Mouse (Mus musculus) cerebellum, adult 2 months (tissue): Measurements from ENCODE around the gene Cxcr2. TPM values are rescaled to one million over a fixed set of nuclear protein-coding genes. Genes with fewer than 3 reads are reported as not detected.
A peak's percentile ranks its signal among the peaks of the same experiment; 100 is the strongest.
"Not testable (repeated sequence)": the region's sequence is repeated elsewhere in the genome, so short reads cannot be mapped to it uniquely, and the experiment has no call there.

Experiments
- DNase-seq, 2 experiments: peaks; one replicate each; pipeline ENCODE4 v3.0.0; 2021
- H3K27ac ChIP-seq: fragments of 200-500 bp; 2 replicates; pipeline ENCODE4 v1.5.1; 2012; ENCODE audit warnings: low read length, control low read depth, inconsistent platforms; ENCODE audit not compliant: insufficient read depth
- H3K27me3 ChIP-seq: fragments of 200-500 bp; 2 replicates; pipeline ENCODE4 v1.6.1; 2012; ENCODE audit warnings: inconsistent platforms, mild to moderate bottlenecking, low read length, moderate library complexity; ENCODE audit not compliant: control insufficient read depth, insufficient read depth
- H3K4me1 ChIP-seq: fragments of 200-500 bp; 2 replicates; pipeline ENCODE4 v1.6.1; 2011; ENCODE audit warnings: low read length; ENCODE audit not compliant: control insufficient read depth, insufficient read depth
- H3K4me3 ChIP-seq: fragments of 200-500 bp; replicated peaks from 2 replicates; pipeline ENCODE3; 2011; ENCODE audit warnings: mild to moderate bottlenecking, low read depth, low read length, control low read depth; ENCODE audit not compliant: insufficient read depth
- CTCF ChIP-seq: fragments of 200-500 bp; IDR thresholded peaks from 2 replicates; pipeline ENCODE4 v1.5.1; 2011; ENCODE audit warnings: low read depth, mild to moderate bottlenecking, control low read depth, low read length, moderate library complexity, borderline replicate concordance; ENCODE audit not compliant: insufficient read depth
- POLR2A ChIP-seq: fragments of 200-500 bp; IDR thresholded peaks from 2 replicates; pipeline ENCODE4 v1.6.1; 2011; ENCODE audit warnings: low read length, control low read depth, borderline replicate concordance; ENCODE audit not compliant: insufficient read depth
- WGBS: fragments of 180-500 bp; shearing (Covaris S2); methylation state at CpG from one replicate; pipeline ENCODE4 v1.1.7; 2018; 5-methylcytosine and 5-hydroxymethylcytosine counted together
- polyA plus RNA-seq: library from polyadenylated mRNA; depleted of rRNA; stranded (reverse); fragments of >200 nt; gene quantifications from 2 replicates; pipeline ENCODE4 v1.2.3, GENCODE M21; 2012

Cxcr2 gene
- polyA plus RNA-seq, 1 experiment: 0.15 TPM

- Histone ChIP-seq H3K27ac (no peak overlapping the region), H3K4me3 (no peak overlapping the region), H3K4me1 (no peaks in the 10 kb centered on the region), H3K27me3 (no peaks in the 10 kb centered on the region)
- 66% methylated on average over 3 of the region's 3 CpGs for WGBS
- DNase-seq: no peak
- TF ChIP-seq CTCF: no peak
- no peak for TF ChIP-seq POLR2A
Observed at GRCm38 (mm10) chr1:74150101-74150500, 3.7 kb upstream of the Cxcr2 start.

- 79% methylated on average over 3 of the region's 3 CpGs for WGBS
- no peak for TF ChIP-seq CTCF
- no peak for TF ChIP-seq POLR2A
- Histone ChIP-seq H3K4me1 (no peaks in the 10 kb centered on the region), H3K27me3 (no peaks in the 10 kb centered on the region), H3K27ac (no peak overlapping the region), H3K4me3 (no peak overlapping the region)
- DNase-seq: no peak
Observed at GRCm38 (mm10) chr1:74151091-74151490, 2.7 kb upstream of the Cxcr2 start.

GRCm38 (mm10) chr1:74155435-74156012, 1.7 kb downstream of the Cxcr2 start:
- no peak overlapping the region for H3K4me3 ChIP-seq
- TF ChIP-seq POLR2A: no peak
- no peak for TF ChIP-seq CTCF
- H3K27ac ChIP-seq: no peak overlapping the region
- DNase-seq: no peak
- H3K27me3 ChIP-seq: no peaks in the 10 kb centered on the region
- H3K4me1 ChIP-seq: no peaks in the 10 kb centered on the region
- 91% methylated on average over 6 of the region's 6 CpGs for WGBS

- 83% methylated on average over 14 of the region's 14 CpGs for WGBS
- Histone ChIP-seq H3K4me3 (no peak overlapping the region), H3K27me3 (no peaks in the 10 kb centered on the region), H3K27ac (no peak overlapping the region), H3K4me1 (no peaks in the 10 kb centered on the region)
- TF ChIP-seq CTCF (no peak), POLR2A (no peak)
- no peak for DNase-seq
Observed at GRCm38 (mm10) chr1:74156381-74156910, 2.7 kb downstream of the Cxcr2 start.

GRCm38 (mm10) chr1:74159613-74160012, 5.8 kb downstream of the Cxcr2 start:
- not testable (repeated sequence) for H3K27me3 ChIP-seq, H3K27ac ChIP-seq, H3K4me3 ChIP-seq, DNase-seq, H3K4me1 ChIP-seq
- WGBS: 82% methylated on average over 5 of the region's 5 CpGs

GRCm38 (mm10) chr1:74160036-74160435, 6.2 kb downstream of the Cxcr2 start:
- H3K27me3 ChIP-seq: no peaks in the 10 kb centered on the region
- no peak overlapping the region for H3K27ac ChIP-seq
- H3K4me3 ChIP-seq: no peak overlapping the region
- DNase-seq: no peak
- 76% methylated on average over 2 of the region's 2 CpGs for WGBS
- H3K4me1 ChIP-seq: no peaks in the 10 kb centered on the region
- TF ChIP-seq POLR2A: no peak
- no peak for TF ChIP-seq CTCF

- no peak overlapping the region for H3K4me3 ChIP-seq
- 44% methylated on average over 5 of the region's 5 CpGs for WGBS
- TF ChIP-seq CTCF (no peak), POLR2A (no peak)
- no peaks in the 10 kb centered on the region for H3K27me3 ChIP-seq
- no peak overlapping the region for H3K27ac ChIP-seq
- DNase-seq: peak; percentile 11 to 16
- H3K4me1 ChIP-seq: no peaks in the 10 kb centered on the region
Observed at GRCm38 (mm10) chr1:74167136-74167535, 13.3 kb downstream of the Cxcr2 start.

GRCm38 (mm10) chr1:74169721-74170120, 15.9 kb downstream of the Cxcr2 start:
- Histone ChIP-seq H3K27ac (no peak overlapping the region), H3K4me3 (no peak overlapping the region), H3K4me1 (no peaks in the 10 kb centered on the region), H3K27me3 (no peaks in the 10 kb centered on the region)
- no peak for DNase-seq
- 95% methylated on average over 3 of the region's 3 CpGs for WGBS
- no peak for TF ChIP-seq POLR2A
- TF ChIP-seq CTCF: no peak

- H3K4me3 ChIP-seq: no peak overlapping the region
- WGBS: 85% methylated on average over 3 of the region's 3 CpGs
- H3K4me1 ChIP-seq: no peaks in the 10 kb centered on the region
- H3K27ac ChIP-seq: no peak overlapping the region
- no peak for TF ChIP-seq CTCF
- no peak for TF ChIP-seq POLR2A
- H3K27me3 ChIP-seq: no peaks in the 10 kb centered on the region
- DNase-seq: no peak
Observed at GRCm38 (mm10) chr1:74172722-74173121, 18.9 kb downstream of the Cxcr2 start.
